Mouse (Mus musculus) thymus, adult 18-20 months (tissue): Measurements from ENCODE around the gene Skap1.
"Not testable (repeated sequence)": the region's sequence is repeated elsewhere in the genome, so short reads cannot be mapped to it uniquely, and the experiment has no call there.

ENCODE experiments used
- DNase-seq, 2 experiments: peaks; one replicate each; pipeline ENCODE4 v3.0.0; 2022; ENCODE audit warnings: mixed read lengths in 2 of 2

The Skap1 gene

DNA sequence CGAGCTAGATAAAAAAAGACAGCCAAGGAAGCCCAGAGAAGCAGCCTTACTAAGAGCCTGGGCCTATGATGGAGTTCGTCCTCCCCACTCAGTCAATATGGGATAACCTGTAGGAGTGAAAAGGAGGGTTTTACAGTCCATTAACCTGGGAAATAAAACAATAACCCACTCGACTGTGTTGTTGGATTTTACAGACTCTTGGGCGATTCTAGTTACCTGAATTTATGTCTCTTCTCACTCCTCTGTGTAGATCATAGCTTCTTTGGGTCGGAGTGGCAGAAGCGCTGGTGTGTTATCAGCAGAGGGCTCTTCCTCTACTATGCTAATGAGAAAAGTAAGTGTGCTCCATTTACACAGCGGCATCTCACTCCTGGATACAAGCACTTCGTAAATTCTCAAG, 239.4 kb downstream of the Skap1 start:
- DNase-seq = no peak

DNA sequence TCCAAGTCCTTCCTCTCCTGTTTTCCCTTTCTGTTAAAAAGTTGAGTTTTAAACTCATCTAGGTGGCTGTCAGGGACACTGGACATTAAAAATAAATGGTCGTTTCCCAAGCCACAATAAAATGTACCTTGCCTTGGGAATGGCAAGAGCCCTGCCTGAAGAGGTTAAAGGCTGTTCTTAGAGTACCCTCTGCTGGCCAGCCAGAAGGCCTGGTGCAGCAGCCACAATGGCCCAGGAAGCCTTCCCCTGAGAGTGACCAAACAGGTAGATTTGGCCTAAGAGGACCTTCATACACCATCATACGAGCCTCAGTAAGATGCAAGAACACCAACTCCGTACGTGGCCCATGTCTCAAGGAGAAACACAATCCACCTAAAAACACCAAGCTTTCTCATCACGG, 246.9 kb downstream of the Skap1 start:
- no peak for DNase-seq

DNA sequence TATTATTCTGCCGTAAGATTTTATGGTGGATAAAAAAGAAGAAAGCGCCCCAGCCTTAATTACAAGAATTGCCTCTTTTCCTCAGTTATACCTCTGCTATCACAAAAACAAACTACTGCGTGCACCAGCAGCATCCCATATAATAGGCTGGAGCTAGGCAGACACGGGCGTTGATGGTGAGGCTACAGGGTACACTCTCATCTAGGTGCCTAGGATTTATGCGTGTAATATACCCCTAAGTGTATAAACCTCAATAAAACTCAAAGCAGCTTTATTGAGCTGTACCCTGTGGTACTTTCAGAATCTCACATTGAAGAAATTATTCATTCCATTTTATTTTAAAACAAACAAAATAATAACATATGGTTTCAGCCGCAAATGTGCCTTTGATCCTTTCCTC, 247.3 kb downstream of the Skap1 start:
- no peak for DNase-seq

DNA sequence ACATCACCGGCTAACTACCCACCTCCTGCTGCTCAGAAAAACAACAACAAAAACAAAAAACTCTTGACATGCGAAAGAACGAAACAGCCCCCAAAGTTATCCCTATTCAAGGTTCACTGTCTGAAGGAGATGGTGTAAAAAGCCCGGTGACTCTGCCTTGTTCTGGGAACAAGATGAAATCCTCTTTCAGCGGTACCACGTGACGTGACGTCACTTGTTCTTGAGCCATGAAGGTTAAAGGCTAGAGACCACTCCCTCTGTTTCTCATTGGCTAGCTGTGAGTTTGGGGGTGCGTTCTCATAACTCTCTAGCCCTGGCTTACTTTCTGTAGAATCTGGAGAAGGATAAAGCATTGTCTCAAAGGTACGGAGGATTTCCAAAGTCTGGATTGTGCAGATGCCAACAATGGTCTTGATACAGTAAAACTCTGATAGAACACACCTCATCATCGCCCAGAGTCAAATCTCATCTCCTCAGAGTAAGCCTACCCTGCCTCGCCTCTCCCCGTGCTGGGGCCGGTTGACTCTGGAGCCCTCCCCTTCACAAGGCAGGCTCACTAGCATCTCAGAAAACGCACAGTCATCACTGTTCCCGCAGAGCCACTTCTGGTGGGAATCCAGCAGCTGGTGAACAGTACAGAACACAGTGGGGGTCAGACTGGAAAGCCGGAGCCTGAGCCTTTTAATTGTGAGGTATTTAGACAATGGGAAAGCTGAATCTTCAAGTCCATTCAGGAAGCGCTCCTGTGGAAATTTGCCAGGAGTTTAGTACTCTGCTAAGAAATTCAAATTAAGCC, 249.0 kb downstream of the Skap1 start:
- DNase-seq = no peak

DNA sequence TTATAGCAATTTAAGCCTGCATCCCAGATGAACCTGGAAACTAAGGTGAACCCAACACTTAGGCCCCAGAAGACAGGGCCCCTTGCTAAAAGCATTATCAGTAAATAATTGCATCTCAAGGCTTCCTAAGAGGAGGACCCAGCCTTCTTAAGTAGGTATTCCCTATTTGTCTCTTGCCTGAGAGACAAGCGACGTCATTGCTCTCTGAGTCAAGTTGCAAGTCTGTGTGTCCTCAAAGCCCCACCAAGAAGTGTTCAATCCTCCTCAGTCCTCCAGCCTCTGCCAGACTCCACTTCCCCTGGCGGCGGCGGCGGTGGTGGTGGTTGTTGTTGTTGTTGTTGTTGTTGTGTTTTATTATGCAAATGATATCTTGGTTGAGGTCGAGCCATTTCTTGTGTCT, 249.6 kb downstream of the Skap1 start:
- DNase-seq = no peak

DNA sequence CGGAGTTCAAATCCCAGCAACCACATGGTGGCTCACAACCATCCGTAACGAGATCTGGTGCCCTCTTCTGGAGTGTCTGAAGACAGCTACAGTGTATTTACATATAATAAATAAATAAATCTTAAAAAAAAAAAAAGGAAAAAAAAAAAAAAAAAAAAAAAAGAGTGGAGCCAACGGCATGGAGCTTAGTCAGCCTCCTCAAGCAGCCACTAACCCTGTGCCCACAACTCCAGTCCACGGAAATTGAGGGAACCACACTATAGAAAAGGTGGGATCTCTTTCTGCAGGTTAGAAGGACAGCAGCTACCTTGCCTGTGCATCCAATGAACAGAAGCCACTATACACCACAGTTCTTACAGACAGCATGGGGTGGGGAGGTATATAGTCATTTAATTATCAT, 250.8 kb downstream of the Skap1 start:
- DNase-seq = not testable (repeated sequence)

DNA sequence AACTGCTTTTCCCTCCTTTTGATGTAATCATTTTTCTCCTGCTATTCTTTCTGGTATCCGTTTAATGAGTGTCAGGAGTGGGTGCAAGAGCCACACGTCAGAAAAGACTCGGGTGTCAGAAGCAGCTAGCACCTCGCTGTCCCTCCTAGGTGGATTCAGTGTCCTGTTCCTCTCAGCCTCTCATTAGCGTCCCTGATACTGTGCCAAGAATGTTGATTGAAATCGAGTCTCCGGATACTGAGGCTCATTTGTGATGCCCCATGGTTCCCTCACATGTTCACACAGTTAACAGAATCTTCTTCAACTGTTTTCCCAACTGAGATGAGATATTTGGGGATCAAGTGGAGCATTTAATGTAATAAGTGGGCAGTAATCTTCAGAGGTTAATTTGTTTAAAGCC, 254.2 kb downstream of the Skap1 start:
- no peak for DNase-seq

DNA sequence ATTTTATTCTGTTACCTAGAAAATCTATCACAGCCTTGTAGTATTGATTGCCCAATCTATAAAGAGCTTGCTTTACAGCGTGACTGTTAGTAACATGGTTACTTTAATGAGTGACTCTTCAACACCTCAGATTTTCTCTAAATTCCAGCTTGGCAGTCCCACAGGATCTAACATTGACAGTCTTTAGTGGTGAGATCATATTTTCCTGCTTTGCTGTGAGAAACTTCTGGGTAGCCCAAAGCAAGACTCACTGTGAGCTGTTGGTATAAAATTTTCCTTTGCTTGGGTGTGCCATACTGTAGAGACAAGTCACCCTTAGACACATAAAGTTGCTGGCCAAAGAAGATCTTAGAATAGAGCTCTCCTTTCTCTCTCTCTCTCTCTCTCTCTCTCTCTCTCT, 261.4 kb downstream of the Skap1 start:
- no peak for DNase-seq

DNA sequence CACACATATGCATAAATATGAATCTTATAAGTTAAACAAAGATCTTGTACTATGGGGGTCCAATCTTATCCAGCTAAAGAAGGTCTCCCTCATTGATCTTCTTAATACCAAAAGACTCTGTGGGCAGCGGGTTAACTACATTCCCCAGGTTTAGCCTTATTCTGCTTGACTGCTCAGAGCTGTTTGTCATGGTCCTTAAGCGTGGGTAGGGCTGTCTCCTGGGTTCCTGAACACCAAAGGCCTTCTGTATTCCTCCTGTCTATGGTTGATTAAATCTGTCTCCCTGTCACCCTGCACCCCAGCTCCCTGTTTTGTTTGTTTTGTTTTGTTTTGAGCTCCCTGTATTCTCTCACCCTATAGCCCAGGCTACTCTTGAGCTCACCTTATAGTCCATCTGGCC, 264.2 kb downstream of the Skap1 start:
- no peak for DNase-seq

DNA sequence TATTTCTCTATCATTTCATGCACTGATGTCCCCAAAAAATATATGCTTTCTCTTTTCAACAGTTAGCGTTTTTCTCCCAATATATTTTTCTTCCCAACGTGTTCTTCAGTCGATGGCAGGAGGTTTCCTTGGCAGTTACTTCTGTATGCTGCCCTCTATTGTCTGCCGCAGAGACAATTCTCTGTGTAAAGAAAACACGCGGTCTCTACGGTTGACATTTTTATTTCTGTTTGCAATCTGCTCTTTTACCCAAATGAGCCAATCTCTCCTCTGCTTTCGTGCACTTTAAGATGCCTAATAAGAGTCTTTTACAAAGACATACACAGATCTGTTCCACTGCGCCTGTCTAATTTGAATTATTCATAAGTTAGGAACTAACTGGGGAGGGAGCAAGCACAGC, 265.1 kb downstream of the Skap1 start:
- DNase-seq = no peak

DNA sequence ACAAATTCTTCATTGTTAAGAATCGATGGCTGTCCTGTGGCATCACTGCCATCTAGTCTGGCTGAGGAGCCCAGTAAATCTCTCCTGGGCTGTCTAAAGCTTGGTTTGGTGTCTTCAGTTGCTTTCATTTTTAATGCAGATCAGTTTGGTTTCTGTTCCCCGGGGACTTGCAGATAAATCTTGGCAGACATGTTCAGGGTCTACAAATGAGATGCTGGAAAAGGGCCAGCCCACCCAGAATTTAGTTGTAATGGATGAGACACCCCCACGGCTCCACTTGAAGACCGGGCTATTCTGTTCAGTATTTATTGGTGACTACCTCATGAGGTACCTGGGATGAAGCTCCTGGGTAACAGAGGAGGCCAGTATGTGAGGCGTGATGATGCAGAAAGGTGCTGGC, 265.9 kb downstream of the Skap1 start:
- no peak for DNase-seq

DNA sequence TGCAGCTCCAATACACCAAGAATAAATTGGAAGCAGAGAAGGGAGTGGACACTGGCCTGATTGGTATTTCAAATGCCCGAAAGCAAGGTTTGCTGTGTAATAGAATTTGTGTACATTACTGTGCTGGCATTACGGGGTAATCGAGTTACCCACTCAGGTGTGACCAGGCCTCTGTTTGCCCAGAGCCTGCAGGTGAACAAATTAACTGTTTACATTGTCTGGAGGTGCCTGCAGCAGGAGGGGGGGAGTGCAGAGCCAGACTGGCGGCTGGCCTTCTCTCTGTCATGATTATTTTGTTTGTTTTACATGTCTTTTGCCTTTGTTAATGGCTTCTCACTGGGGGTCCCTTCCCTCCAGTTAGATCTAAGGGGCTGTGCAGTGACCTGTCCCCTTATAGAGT, 268.3 kb downstream of the Skap1 start:
- no peak for DNase-seq

DNA sequence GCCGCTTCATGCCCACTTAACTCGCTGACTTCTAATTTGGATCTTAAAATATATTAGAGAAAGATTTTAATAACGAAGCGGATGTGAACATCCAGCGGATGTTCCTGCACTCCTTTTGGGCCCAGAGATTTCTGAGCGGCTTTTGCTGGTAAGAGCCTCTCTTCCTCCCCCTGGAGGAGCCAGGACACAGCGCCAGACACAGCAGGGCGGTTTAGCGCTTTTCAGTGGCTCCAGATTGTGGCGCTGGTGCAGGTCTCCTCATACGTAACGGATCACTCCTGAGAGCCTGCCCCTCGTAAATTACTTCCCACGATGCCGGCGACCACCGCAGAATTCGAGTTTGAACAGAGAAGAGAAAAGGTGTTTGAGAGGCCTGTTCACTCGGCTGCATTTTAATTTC, 271.5 kb downstream of the Skap1 start:
- DNase-seq = no peak

DNA sequence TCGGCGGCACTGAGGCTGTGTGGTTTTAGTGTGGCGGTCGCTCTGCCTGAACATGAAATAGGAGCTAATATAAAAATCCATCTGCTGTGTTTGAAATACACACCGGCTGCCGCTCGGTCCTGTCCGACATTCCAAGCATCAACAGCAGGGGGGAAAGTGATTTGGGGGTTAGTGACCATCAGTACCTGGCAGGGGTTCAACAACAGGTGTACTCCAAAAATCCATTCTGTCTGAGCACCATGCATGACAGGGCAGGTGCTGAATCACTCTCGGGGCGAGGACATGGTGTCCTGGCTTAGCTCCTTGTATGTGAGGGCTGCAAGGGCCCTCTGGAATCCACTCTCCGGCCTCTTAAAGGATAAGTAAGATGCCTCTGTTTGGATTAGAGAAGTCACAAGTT, 272.0 kb downstream of the Skap1 start:
- no peak for DNase-seq

DNA sequence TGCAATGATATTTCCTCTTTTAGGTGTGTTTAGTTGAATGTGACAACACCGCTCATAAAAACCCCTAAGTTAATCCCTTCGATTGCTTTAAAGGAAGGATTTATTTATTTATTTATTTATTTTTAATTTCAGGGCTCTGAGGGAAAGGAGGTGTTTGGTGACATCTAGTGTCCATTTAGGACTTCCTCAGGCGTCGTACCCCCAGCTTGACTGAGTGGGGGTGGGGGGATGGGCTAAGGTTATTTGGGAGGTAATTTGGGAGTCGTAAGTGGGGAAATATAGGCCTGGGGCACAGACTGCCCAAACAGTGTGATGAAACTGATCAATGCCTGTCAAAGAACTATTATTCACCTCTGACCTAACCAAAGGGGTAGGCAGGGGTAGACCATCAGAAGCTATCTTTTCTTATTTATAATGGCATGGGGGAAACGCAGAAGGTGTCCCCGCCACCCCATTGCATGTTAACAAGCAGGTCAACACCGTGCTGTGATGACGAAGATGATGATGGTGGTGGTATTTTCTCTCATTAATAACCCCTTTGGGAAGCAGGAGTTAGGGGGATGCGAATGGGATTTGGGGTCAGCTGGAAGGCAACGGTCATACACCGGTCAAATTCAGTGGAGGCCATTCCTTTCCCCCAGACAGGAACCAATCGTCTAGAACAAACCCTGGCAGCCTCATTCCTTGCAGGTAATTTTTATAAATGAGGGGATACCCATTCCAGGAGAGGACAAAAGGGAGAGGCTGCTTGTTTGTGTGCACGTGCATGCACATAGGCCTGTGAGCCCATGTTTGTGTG, 273.5 kb downstream of the Skap1 start:
- no peak for DNase-seq

DNA sequence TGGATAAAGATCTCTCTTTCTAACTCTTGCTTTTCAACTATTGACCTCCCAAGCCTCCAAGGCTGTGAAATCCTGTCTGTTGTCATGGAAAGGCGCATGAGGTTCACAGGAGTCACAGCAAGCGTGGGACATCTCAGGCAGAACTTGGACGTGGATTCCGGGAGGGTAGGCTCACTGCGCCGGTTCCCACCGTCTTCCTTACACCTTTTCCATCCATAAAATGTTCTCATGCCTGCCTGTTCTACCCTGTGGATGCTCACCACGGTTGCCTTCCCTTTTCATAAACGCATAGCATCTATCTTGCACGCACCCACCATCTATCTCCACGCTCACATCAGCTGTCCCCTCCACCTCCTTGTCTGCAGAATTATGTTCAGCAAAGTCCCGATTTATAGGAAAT, 276.4 kb downstream of the Skap1 start:
- DNase-seq = no peak

DNA sequence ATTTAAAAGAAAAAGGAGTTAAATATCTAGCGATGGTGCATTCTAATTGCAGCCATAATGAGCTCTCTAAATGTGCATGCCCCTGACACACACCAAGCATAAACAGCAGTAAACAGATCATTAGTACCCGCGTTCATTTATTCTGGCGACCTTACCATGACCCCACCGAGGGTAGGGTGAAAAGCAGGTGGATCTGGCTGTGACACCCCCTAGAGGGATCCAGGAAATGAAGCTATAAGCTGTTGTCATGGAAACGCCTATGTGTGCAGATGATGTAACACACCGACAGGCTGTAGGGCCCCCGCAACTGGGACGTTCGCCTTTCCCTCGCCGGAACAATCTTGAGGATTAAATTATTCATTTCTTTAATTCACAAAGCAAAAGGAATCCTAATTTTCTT, 277.6 kb downstream of the Skap1 start:
- DNase-seq = no peak

DNA sequence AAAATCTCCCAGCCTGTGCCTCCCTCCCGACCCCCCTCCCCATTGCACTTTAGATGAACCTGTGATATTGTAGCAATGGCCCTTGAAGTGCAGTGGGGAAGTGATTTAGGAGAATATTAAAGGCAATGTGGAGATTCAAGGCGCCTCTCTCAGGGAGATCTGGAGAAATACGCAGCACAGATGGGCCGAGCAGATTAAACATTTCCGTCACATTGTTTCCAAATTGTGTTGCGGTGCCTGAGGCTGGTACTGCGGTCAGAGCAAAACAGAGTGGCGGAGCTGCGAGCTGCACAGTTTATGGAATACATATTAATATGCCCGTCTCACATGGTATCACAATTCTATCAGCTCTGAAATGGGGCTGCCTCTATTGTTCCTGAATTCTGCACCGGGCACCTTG, 278.6 kb downstream of the Skap1 start:
- DNase-seq = no peak

DNA sequence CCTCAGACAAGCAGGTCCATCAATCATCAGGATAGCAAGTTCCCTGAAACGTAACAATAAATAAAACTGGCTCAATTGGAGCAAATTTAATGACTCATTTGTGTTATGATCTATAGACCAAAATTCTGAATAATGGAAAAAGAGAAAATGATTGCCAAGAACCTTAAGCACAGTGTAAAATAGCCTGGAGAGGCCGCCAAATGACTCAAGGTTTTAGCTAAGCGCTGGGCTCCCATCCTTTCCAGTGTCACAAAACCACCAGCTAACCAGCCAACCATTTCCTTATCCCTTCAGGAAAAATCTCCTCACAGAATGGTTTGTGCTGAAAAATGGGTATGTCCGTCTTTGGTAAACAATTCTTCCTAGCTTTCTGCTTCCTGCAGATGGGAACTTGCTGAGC, 279.5 kb downstream of the Skap1 start:
- no peak for DNase-seq

DNA sequence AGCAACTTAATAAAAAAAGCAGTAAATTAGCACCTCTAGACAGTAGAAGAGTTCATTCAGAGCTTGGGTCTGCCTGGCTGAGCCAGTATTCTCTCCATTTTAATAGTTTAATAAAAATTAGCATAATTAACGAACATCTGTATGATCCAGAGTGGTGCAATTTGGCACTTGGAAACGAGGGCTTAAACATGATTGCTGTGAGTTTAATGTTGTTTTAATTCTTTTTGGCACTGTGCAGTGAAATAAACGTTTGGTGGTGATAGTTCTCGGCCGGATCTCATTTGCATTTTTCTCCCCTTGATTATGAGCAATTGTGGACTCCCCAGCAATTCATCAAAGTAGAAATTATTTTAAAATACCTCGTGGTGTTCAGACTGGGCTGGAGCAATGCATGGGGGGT, 282.3 kb downstream of the Skap1 start:
- no peak for DNase-seq

DNA sequence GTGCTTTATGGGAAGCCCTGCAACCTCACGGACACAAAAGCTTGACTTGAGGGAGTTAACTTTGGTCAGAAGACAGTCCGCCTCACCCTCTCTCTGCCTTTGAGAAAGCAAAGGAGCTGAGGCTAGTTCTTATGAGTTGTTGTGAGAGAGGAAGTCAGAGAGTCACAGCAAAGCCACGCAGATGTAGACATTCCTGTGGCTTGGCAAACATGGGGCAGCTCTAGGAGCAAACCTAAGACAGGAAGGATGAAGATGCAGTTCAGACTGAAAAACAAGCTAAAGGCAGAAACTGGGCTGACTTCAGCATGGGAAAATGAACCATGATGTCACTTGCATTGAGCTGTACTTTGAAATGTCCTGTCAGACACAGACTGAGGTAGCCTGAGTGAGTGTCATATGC, 283.2 kb downstream of the Skap1 start:
- no peak for DNase-seq

DNA sequence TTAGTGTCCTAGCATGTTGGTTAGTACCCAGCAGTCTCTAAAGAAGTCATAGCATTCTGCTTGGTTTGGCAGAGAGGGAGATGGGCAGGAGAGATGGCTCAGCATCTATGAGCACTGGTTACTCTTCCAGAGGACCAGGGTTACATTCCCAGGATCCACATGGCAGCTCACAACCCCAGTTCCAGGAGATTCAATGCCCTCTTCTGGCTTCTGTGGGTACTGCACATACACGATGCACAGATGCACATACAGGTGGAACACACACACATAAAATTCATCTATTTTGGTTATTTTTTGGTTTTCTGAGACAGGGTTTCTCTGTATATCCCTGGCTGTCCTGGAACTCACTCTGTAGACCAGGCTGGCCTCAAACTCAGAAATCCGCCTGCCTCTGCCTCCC, 290.9 kb downstream of the Skap1 start:
- DNase-seq = no peak

DNA sequence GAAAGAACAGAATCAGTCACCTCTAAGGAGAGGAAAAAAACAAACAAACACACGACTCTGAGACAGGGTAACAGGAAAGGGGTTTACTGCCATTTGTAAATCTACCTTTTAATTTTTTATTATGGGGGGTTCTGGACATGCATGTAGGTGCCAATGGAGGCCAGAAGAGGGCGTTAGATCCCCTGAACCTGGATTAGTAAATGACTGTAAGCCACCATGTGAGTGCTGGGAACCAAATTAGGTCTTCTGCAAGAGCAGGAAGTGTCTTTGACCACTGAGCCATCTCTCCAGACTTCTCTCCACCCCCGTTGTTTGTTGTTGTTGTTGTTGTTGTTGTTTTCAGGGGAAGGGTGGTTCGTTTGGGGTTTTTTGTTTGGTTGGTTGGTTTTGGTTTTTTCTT, 293.0 kb downstream of the Skap1 start:
- DNase-seq = no peak

DNA sequence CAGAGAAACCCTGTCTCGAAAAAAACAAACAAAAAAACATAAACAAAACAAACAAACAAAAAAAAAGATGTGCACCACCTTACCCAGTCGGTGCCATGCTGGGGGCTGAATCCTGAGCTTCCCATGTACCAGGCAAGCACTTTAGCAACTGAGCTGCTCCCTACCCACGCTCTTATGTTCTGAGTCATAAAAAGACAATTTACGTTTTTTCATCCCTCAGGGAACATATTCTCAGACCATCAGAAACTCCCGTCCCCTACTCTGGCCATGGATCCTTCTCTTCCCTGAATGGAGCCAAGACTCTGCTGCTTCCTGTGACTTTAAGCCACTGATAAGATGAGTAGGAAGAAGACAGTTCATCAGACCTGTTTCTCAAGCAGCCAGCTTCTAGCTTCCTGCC, 294.0 kb downstream of the Skap1 start:
- no peak for DNase-seq

DNA sequence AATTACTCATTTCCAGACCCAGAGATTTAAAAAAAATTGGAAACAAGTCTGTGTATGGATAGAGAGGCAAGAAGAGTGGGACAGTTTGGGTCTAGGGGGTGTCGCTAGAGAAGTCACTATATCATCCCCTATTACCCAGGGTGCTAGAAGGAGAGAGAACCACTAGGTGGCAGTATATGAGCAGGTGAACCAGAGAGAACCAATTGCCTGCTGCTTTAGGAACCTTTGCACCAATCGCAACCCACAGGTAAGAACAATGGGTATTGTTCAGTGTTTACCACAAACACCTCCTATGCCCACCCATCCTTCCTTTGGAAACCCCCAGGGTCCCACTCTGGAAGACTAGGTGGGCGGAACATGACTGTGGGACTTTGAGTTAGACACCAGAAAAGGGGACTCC, 295.6 kb downstream of the Skap1 start:
- peak in 1 of 2 experiments; percentile 17 for DNase-seq
